In the genomic region with DNA sequence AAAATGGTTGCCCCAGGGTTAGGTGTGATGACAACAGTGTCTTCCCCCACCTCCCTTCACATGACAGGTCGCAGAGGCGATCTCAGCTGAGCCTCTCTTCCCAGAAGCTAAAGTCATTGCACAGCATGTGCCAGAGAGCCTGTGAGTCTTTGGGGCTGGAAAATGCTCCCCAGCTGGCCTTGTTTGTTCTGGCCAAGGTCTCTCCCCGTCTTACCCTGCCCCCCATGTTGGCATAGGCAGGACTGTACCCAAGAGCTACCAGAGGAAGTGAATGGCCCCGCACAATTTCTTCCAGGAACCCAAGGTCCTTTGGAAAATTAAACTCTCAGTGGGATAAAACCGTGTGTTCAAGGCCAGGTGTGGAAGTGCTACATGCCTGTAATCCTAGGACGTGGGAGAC, we compare ENCODE assay signal across 9 mouse cellular contexts.
"Had no signal": no experiment of that assay in that cellular context is flagged by ENCODE, and none has a peak within 500 bp of the region (broad histone marks: within the 10 kb centered on the region; RNA-seq: fewer than 3 reads in every experiment).

No protein-coding gene starts in this region.

- DNase-seq: lung, adult 18-20 months; thymus, adult 18-20 months; thymus, postnatal 14 days had no signal

- H3K4me3 ChIP-seq: kidney, embryonic 15.5 days; limb, embryonic 15.5 days; midbrain, embryonic 15.5 days; neural tube, embryonic 12.5 days had no signal

- H3K27me3 ChIP-seq: kidney, embryonic 15.5 days; limb, embryonic 15.5 days; midbrain, embryonic 15.5 days; neural tube, embryonic 12.5 days had no signal

- H3K4me2 ChIP-seq: kidney, embryonic 15.5 days; limb, embryonic 15.5 days; midbrain, embryonic 15.5 days; neural tube, embryonic 12.5 days had no signal

- H3K36me3 ChIP-seq: kidney, embryonic 15.5 days; limb, embryonic 15.5 days; midbrain, embryonic 15.5 days; neural tube, embryonic 12.5 days had no signal

- H3K27ac ChIP-seq: kidney, embryonic 15.5 days; limb, embryonic 15.5 days; liver, embryonic 14.5 days; midbrain, embryonic 15.5 days; neural tube, embryonic 12.5 days had no signal

- H3K9ac ChIP-seq: kidney, embryonic 15.5 days; limb, embryonic 15.5 days; liver, embryonic 14.5 days; midbrain, embryonic 15.5 days; neural tube, embryonic 12.5 days had no signal

- H3K9me3 ChIP-seq: kidney, embryonic 15.5 days; limb, embryonic 15.5 days; midbrain, embryonic 15.5 days; neural tube, embryonic 12.5 days had no signal

- ATAC-seq: intestine, embryonic 16.5 days; midbrain, embryonic 15.5 days had no signal
